Mouse (Mus musculus) neural tube, embryonic 12.5 days (tissue): ENCODE results near the gene Grin3b. TPM values are rescaled to one million over a fixed set of nuclear protein-coding genes. Genes with fewer than 3 reads are reported as not detected.

ENCODE experiments used
- ATAC-seq: fragments of 200-750 bp; cut with Nextera tagmentation; 2 replicates; pipeline ENCODE4 v1.8.0; 2017; ENCODE audit warnings: low read depth, mild to moderate bottlenecking, moderate TSS enrichment, moderate library complexity; ENCODE audit not compliant: low FRiP score
- H3K27ac ChIP-seq: fragments of 300-500 bp; sonication (generic); 2 replicates; pipeline ENCODE4 v1.5.1; 2016
- H3K27me3 ChIP-seq: fragments of 300-500 bp; sonication (generic); replicated peaks from 2 replicates; pipeline ENCODE4 v1.6.1; 2016; ENCODE audit warnings: mild to moderate bottlenecking
- H3K36me3 ChIP-seq: fragments of 300-500 bp; sonication (generic); 2 replicates; pipeline ENCODE4 v1.6.1; 2016; ENCODE audit warnings: mild to moderate bottlenecking
- H3K4me1 ChIP-seq: fragments of 300-500 bp; sonication (generic); 2 replicates; pipeline ENCODE4 v1.6.1; 2016
- H3K4me2 ChIP-seq: fragments of 300-500 bp; sonication (generic); replicated peaks from 2 replicates; pipeline ENCODE4 v1.6.1; 2016; ENCODE audit warnings: mild to moderate bottlenecking
- H3K4me3 ChIP-seq: fragments of 300-500 bp; sonication (generic); 2 replicates; pipeline ENCODE4 v1.5.1; 2016
- H3K9ac ChIP-seq: fragments of 300-500 bp; sonication (generic); 2 replicates; pipeline ENCODE4 v1.6.1; 2016; ENCODE audit warnings: mild to moderate bottlenecking
- H3K9me3 ChIP-seq: fragments of 300-500 bp; sonication (generic); 2 replicates; pipeline ENCODE4 v1.6.1; 2016; ENCODE audit warnings: mild to moderate bottlenecking
- WGBS: fragments of 180-500 bp; shearing (Covaris S2); methylation state at CpG from one replicate; pipeline ENCODE4 v1.1.7; 2016; 5-methylcytosine and 5-hydroxymethylcytosine counted together
- polyA plus RNA-seq: library from polyadenylated mRNA; unstranded; fragments of >200 nt; fragmentation: Nextera tagmentation; extraction: Ambion mirVana; gene quantifications from 2 replicates; pipeline ENCODE4 v1.2.1, GENCODE M21; 2016

The Grin3b gene
- polyA plus RNA-seq = 0.24 and 0.40 TPM in 2 replicates

GRCm38 (mm10) chr10:79970415-79971182 lies at the start of gene Grin3b:
TSS of gene Grin3b (plus strand) at chr10:79970715.
- Histone ChIP-seq H3K4me1 (peaks cover 9% of the 10 kb centered on the region), H3K27ac (no peak within 1 kb of the TSS), H3K4me3 (peak within 1 kb of the TSS; percentile 23; the same call in 1 of the 2 replicates), H3K9me3 (no peaks in the 10 kb centered on the region), H3K27me3 (peaks cover 41% of the 10 kb centered on the region), H3K9ac (peak within 1 kb of the TSS; percentile 47; the same call in 1 of the 2 replicates), H3K4me2 (peak within 1 kb of the TSS; percentile 60), H3K36me3 (peaks cover 45% of the 10 kb centered on the region)
- WGBS = 8% methylated on average over 47 of the region's 47 CpGs
- no peak for ATAC-seq

DNA sequence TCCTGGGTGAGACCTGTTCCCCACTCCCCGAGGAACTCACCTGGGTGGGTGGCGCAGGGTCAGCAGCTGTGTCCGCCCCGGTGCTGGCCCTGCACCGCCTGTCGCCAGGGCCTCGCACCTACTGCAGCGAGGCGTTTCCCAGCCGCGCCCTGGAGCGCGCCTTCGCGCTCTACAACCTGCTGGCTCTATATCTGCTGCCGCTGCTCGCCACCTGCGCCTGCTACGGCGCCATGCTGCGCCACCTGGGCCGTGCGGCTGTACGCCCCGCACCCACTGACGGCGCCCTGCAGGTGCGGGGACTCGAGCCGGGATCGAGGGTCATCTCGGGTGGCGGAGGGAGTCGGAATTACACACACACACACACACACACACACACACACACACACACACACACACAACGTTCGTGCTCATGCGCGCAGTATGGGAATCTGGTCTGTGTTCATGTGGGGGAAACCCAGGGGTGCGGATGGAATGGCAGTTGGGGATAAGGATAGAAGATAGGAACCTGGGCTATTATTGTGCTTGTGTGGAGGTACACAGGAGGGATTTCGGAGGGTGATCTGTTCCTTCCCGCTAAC lies 49.5 kb upstream of the Grin3b start, which contains the start of gene R3hdm4:
TSS of gene R3hdm4 (minus strand) at position 251 of the 578 bp plus-strand sequence.
- Histone ChIP-seq H3K4me2 (peak within 1 kb of the TSS; percentile 48), H3K9ac (peak within 1 kb of the TSS; percentile 35; the same call in 1 of the 2 replicates), H3K36me3 (no peaks in the 10 kb centered on the region), H3K4me1 (peaks cover 44% of the 10 kb centered on the region), H3K27ac (no peak within 1 kb of the TSS), H3K27me3 (peaks cover 64% of the 10 kb centered on the region), H3K4me3 (peak within 1 kb of the TSS; percentile 22), H3K9me3 (peaks cover 3% of the 10 kb centered on the region; the same call in 1 of the 2 replicates)
- 3% methylated on average over 41 of the region's 41 CpGs for WGBS
- no peak for ATAC-seq

GRCm38 (mm10) chr10:79921572-79921971 lies 48.9 kb upstream of the Grin3b start:
- no peak for ATAC-seq
- Histone ChIP-seq H3K27ac (no peak overlapping the region), H3K4me2 (peak overlapping the region; percentile 48), H3K4me3 (peak overlapping the region; percentile 22), H3K27me3 (peaks cover 64% of the 10 kb centered on the region), H3K9me3 (peaks cover 3% of the 10 kb centered on the region; the same call in 1 of the 2 replicates), H3K4me1 (peaks cover 45% of the 10 kb centered on the region), H3K36me3 (no peaks in the 10 kb centered on the region), H3K9ac (peak overlapping the region; percentile 35; the same call in 1 of the 2 replicates)
- WGBS = under 1% methylated on average over 34 of the region's 34 CpGs

DNA sequence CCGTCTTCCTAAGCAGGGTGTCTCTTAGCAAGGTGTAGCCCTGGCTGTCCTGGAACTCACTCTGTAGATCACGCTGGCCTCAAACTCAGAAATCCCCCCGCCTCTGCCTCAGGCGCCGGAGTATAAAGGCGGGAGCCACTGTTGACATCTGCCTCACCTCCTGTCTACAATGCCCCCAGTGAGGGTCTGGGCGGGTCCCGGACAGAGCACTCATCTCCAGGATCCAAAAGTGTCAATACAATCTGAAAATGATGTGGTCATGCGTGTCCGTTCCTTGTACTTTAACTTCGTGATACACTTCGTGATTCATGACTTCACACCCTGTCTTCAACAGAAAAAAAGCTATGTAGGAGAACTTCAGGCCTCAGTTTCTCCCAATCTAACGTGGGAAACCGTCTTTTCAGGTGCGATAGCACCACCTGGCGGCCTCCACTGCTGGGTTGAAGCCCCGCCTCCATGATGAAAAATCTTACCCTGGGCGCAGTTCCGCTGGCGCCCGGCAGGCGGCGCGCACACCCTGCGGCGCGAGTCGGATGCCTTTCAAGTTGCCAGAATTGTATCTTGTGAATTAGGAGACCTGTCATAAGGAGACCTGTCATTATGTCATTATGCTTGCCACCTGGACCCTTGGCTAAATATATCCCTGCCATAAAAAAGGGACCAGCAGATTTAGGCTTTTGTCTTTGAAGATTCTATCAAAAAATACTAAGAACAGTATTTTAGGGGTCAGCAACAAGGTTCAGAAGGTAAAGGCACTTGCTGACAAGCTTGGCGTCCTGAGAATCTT lies 45.3 kb upstream of the Grin3b start:
- Histone ChIP-seq H3K4me1 (peaks cover 43% of the 10 kb centered on the region), H3K4me2 (peak overlapping the region; percentile 93), H3K9me3 (no peaks in the 10 kb centered on the region), H3K27ac (no peak overlapping the region), H3K27me3 (peaks cover 35% of the 10 kb centered on the region), H3K4me3 (no peak overlapping the region; the same call in 1 of the 2 replicates), H3K9ac (no peak overlapping the region), H3K36me3 (no peaks in the 10 kb centered on the region)
- 10% methylated on average over 29 of the region's 29 CpGs for WGBS
- ATAC-seq = no peak

DNA sequence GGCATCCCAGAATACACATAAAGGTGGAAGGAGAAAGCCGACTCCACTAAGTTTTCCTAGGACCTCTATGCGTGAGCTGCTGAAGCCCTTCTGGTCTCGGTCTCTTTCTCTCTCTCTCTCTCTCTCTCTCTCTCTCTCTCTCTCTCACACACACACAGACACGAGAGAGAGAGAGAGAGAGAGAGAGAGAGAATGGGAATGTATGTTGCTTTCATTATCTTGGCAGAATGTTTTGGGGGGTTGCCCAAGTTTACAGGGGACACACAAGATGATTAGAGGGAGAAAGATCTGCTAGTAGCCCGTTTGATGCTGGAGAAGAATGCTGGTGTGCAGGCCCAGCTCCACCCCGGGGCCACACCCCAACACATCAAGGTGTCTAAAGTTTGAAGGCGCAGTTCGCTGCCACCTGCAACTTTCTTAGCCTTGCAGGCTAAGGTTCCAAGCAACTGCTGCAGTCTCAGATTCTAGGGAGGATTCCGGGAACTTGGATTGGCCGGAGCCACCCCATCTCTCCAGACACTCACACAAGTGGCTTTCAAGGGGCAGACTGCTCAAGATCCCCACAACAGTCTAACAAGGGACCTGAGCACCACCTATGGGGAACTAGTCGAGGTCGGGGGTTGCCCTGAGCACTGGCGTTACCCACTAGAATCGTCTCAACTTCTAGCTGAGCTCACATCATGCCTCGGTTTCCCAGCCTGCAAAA lies 44.6 kb upstream of the Grin3b start:
- ATAC-seq = no peak
- peaks cover 27% of the 10 kb centered on the region for H3K27me3 ChIP-seq
- 12% methylated on average over 14 of the region's 15 CpGs for whole genome bisulfite sequencing

GRCm38 (mm10) chr10:79926491-79927323 lies 43.8 kb upstream of the Grin3b start, which contains the start of gene Arid3a:
TSS of gene Arid3a (plus strand) at chr10:79927043.
- Histone ChIP-seq H3K36me3 (peaks cover 13% of the 10 kb centered on the region), H3K27ac (peak within 1 kb of the TSS; percentile 85), H3K27me3 (peaks cover 20% of the 10 kb centered on the region), H3K4me3 (peak within 1 kb of the TSS; percentile 97), H3K4me2 (peak within 1 kb of the TSS; percentile 93), H3K9ac (peak within 1 kb of the TSS; percentile 94), H3K9me3 (no peaks in the 10 kb centered on the region), H3K4me1 (peaks cover 39% of the 10 kb centered on the region)
- under 1% methylated on average over 63 of the region's 63 CpGs for WGBS
- peak; percentile 73 for ATAC-seq

More for the DNA sequence above, 44.6 kb upstream of the Grin3b start:
- H3K27ac ChIP-seq = no peak overlapping the region
- peaks cover 5% of the 10 kb centered on the region; the same call in 1 of the 2 replicates for H3K36me3 ChIP-seq
- H3K9ac ChIP-seq = peak overlapping the region; percentile 94; the same call in 1 of the 2 replicates
- peak overlapping the region; percentile 97 for H3K4me3 ChIP-seq
- peaks cover 45% of the 10 kb centered on the region for H3K4me1 ChIP-seq
- peak overlapping the region; percentile 93 for H3K4me2 ChIP-seq
- no peaks in the 10 kb centered on the region for H3K9me3 ChIP-seq

DNA sequence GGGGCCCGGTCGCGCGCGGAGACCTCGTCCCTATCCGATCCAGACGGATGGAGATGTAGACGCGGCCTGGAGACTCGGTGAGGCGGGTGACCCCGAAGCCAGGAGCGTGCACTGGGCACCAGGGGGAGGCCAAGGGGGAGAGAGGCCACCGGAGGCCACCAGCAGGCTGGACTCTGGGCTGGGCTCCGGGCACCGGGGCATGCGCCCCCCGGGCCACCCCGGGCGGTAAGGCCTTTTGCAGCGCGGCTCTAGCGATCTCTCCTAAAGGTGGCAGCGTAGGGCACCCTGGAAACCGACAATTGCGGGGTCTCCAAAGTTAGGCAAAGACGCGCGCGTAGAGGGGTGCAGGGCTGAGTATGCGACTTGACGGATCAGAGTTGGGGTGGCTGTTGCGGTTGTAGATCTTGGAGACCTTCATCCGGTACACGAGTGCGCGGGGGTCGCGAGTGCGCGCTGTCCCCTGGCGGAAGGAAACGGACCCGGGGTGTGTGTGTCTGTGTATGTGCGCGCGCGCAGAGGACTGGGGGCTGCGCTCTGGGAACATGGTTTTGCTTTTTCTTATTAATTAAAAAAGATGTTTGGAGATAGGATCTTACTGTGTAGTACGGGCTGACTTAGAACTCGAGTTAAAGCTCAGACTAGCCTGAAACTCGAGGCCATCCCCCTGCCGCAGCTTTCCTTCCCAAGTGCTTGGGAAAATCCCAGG lies 43.0 kb upstream of the Grin3b start:
- peak overlapping the region; percentile 85 for H3K27ac ChIP-seq
- H3K9me3 ChIP-seq = no peaks in the 10 kb centered on the region
- H3K36me3 ChIP-seq = peaks cover 19% of the 10 kb centered on the region
- peak overlapping the region; percentile 97 for H3K4me3 ChIP-seq
- peaks cover 44% of the 10 kb centered on the region for H3K4me1 ChIP-seq
- peaks cover 12% of the 10 kb centered on the region for H3K27me3 ChIP-seq
- H3K4me2 ChIP-seq = peak overlapping the region; percentile 93
- H3K9ac ChIP-seq = peak overlapping the region; percentile 94
- ATAC-seq = peak; percentile 55
- WGBS = under 1% methylated on average over 54 of the region's 54 CpGs

- 1% methylated on average over 29 of the region's 29 CpGs for WGBS
- peaks cover 5% of the 10 kb centered on the region for H3K27me3 ChIP-seq
These were observed 42.4 kb upstream of the Grin3b start for GRCm38 (mm10) chr10:79928030-79928694.

GRCm38 (mm10) chr10:79928907-79929701 lies 41.4 kb upstream of the Grin3b start:
- H3K4me1 ChIP-seq = peaks cover 61% of the 10 kb centered on the region
- ATAC-seq = no peak

More at GRCm38 (mm10) chr10:79928030-79928694, 42.4 kb upstream of the Grin3b start:
- Histone ChIP-seq H3K36me3 (peaks cover 26% of the 10 kb centered on the region), H3K27ac (peak overlapping the region; percentile 85), H3K9me3 (no peaks in the 10 kb centered on the region), H3K9ac (peak overlapping the region; percentile 94), H3K4me2 (peak overlapping the region; percentile 93), H3K4me1 (peaks cover 51% of the 10 kb centered on the region), H3K4me3 (peak overlapping the region; percentile 97)
- no peak for ATAC-seq

More at GRCm38 (mm10) chr10:79928907-79929701, 41.4 kb upstream of the Grin3b start:
- 20% methylated on average over 9 of the region's 9 CpGs for WGBS
- no peaks in the 10 kb centered on the region for H3K27me3 ChIP-seq
- peaks cover 33% of the 10 kb centered on the region for H3K36me3 ChIP-seq
- H3K9me3 ChIP-seq = no peaks in the 10 kb centered on the region
- H3K9ac ChIP-seq = peak overlapping the region; percentile 94
- peak overlapping the region; percentile 93 for H3K4me2 ChIP-seq
- peak overlapping the region; percentile 97 for H3K4me3 ChIP-seq
- peak overlapping the region; percentile 42; the same call in 1 of the 2 replicates for H3K27ac ChIP-seq
